Mouse (Mus musculus) liver, embryonic 14.5 days (tissue): ENCODE measurements around the gene Lipc.

ENCODE experiments used
- CTCF ChIP-seq: IDR thresholded peaks from 2 replicates; pipeline ENCODE4 v1.5.1; 2016; ENCODE audit warnings: antibody characterized with exemption, low read depth, control low read depth
- EP300 ChIP-seq: IDR thresholded peaks from 2 replicates; pipeline ENCODE4 v1.6.1; 2016; ENCODE audit warnings: antibody characterized with exemption, low read depth

GRCm38 (mm10) chr9:70794643-70795438 lies 157.2 kb downstream of the Lipc start:
- TF ChIP-seq CTCF, result no peak
- TF ChIP-seq EP300, result no peak
